Mouse (Mus musculus): ENCODE results near the gene Krt78.

GRCm38 (mm10) chr15:101974083-101974845 lies 20.2 kb upstream of the Krt78 start:
- no peak for TF ChIP-seq CHD1 (IDR thresholded peaks at IDR 0.05; ENCODE audit: low read depth, low read length)
- TF ChIP-seq POLR2AphosphoS2 (IDR thresholded peaks at IDR 0.05; ENCODE audit: low read depth, low read length) = no peak
- TF ChIP-seq CTCF (conservative IDR thresholded peaks at IDR 0.05 in 1 of 2, IDR thresholded peaks at IDR 0.05 in 1 of 2; ENCODE audit: low read depth in 2 of 2, low read length in 2 of 2) = no peak
- no peak for TF ChIP-seq EP300 (IDR thresholded peaks at IDR 0.05; ENCODE audit: low read length)
- TF ChIP-seq ZC3H11A (IDR thresholded peaks at IDR 0.05; ENCODE audit: low read depth, low read length) = no peak
- no peak for TF ChIP-seq KAT2A (IDR thresholded peaks at IDR 0.05; ENCODE audit: insufficient replicate concordance, low read length)
- no peak for TF ChIP-seq MEF2A (IDR thresholded peaks at IDR 0.05; ENCODE audit: borderline replicate concordance, low read depth, low read length)
- TF ChIP-seq POLR2A (IDR thresholded peaks at IDR 0.05; ENCODE audit: low read depth, low read length) = no peak
- TF ChIP-seq USF2 (conservative IDR thresholded peaks at IDR 0.05; ENCODE audit: low read depth, low read length) = no peak
- TF ChIP-seq RAD21 (IDR thresholded peaks at IDR 0.05; ENCODE audit: low read depth, low read length) = no peak
- TF ChIP-seq ZNF384 (IDR thresholded peaks at IDR 0.05; ENCODE audit: low read depth, low read length) = no peak
